Mouse (Mus musculus) cerebellum, adult 8-10 months (tissue): ENCODE data around the gene Marf1.
"Not testable (repeated sequence)": the region's sequence is repeated elsewhere in the genome, so short reads cannot be mapped to it uniquely, and the experiment has no call there.

Experiments
- DNase-seq: peaks from one replicate; pipeline ENCODE4 v3.0.0; 2022

Marf1 gene

GRCm38 (mm10) chr16:14162988-14163416 lies at the start of gene Marf1, which contains the start of gene Nde1:
Marf1 (minus strand) TSS chr16:14163351.
Nde1 (plus strand) TSS chr16:14163275.
- DNase-seq, result peak; percentile 60

GRCm38 (mm10) chr16:14198798-14199197 lies 35.6 kb upstream of the Marf1 start:
- DNase-seq, result no peak

GRCm38 (mm10) chr16:14195427-14195826 lies 32.3 kb upstream of the Marf1 start:
- peak; percentile 39 for DNase-seq

DNA sequence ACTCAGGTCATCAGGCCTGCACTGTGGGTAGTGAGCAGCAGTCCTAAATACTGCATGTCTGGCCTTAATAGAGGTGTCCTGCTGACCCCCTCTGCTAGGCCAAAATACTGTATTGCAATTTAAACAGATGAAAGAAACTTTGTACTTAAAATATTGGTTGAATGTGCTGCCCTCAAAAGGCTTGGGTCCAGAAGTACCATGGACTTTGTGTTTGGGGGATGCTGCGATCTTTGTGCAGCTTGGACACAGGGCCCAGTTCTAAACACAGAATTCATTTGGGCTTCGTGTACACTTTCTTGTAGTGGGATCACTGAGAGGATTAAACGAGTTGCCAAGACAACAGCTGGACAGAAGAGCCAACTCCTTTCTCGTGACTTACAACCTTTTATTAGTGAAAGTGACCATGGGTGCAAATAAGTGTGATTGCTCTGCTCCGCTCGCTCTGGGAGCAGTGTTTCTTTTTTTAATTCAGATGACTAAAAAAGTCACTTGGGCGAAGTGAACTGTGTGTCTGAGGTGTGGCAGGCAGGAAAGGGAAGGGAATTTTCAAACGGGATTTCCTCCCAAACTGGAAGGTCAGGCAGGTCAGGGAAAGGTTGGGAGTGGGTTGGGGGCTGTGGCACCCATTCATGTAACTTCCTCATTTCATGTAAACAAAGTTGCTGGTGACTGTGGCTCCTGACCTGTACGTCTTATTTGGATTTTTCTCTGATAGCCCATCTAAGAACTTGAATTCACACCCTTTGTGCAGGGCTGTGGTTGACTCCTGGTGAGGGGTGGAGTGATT lies 31.2 kb upstream of the Marf1 start:
- no peak for DNase-seq

GRCm38 (mm10) chr16:14185516-14185915 lies 22.4 kb upstream of the Marf1 start:
- DNase-seq, result no peak

DNA sequence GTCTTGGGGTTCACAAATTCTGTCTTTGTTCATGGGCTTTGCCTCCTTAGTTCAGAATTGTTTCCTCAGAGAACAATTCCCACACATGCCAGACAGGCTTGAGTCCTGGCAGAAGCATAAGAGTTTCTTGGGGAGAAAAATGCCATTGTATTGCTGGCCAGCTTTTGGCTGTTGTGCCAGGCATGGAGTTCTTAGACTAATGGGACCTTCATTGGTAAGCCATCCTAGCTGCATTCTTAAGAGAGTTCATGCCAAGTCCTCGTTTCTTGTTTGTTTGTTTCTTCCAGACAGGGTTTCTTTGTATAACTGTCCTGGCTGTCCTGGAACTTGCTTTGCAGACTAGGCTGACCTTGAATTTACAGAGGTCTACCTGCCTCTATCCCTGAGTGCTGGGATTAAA lies 20.7 kb upstream of the Marf1 start:
- DNase-seq, result no peak

DNA sequence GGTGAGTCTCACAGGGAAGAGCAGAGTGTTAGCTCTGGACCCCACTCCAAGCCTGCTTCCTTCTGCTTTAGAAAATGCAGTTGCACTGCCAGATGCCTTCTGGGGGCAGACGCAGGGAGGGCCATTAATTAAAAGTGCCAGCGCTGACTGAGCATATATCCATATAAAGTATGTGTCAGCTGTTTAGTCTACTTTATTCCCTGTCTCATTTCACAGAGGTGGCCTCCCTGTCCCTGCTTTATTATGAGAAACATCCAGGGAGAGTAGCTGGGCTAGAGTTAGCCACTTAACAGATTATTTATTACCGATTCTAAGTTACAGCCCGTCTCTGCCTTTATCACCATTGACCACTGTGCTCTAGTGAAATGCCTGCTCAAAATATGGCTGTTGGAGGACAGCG lies 19.2 kb upstream of the Marf1 start:
- DNase-seq, result no peak

DNA sequence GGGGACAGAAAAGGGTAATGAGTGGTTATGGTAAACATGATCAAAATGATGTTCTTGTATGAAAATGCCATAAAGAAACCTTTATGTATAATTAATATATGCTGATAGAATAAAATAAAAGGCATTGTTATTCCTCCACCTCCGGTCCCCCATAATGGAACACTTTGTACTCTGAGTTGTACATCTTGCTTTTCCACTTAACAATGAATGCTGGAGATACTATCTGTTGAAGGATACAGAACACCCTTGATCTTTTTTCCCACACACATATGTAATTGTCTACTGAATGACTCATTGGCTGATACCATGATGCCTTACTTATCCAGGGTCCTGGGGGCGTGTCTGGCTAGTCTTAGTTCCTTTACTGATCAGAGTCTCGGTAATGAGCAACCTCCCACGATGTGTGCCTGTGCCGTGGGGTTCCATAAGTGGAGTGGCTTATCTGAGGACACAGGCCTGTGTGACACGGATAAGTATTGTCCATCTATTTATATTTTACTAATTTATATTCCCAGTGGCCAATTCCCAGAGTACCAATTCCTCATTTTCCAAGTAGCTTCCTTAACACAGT lies 17.1 kb upstream of the Marf1 start:
- no peak for DNase-seq

DNA sequence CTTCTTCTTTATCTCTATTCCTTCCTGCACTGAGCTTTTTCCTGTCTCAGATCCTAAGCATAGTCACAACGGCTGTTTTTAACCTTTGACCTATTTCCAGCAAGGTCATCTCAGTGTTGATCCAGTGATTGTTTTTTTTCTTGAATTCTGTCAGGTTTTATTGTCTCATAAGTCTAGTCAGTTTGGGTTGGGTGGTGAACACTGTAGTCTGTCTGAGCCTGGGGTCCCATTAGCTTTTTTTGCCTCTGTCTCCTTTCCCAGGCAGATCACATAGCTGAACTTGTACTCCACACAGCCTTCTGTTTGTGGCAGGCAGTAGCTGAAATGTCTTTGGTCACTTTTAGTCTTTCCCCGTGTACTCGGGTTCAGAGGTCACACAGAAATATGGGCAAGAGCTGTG lies 14.9 kb upstream of the Marf1 start:
- no peak for DNase-seq

- DNase-seq, result no peak
Observed at GRCm38 (mm10) chr16:14169706-14170105, 6.6 kb upstream of the Marf1 start.

DNA sequence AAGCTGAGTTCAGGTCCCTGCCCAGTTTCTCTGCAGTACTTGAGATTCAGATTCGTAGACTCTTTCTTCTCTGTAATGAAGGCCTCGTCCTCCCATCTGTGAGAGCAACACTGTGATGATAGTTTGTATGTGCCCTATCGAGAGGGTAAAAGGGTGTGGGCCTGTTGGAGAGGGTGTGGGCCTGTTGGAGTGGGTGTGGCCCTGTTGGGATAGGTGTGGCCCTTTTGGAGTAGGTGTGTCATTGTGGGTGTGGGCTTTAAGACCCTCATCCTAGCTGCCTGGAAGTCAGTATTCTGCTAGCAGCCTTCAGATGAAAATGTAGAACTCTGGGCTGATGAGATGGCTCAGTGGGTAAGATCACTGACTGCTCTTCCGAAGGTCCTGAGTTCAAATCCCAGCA lies 3.3 kb upstream of the Marf1 start:
- no peak for DNase-seq

GRCm38 (mm10) chr16:14163731-14164130 lies 580 bp upstream of the Marf1 start:
- DNase-seq, result no peak

GRCm38 (mm10) chr16:14160941-14161340 lies 2.2 kb downstream of the Marf1 start:
- DNase-seq, result no peak

DNA sequence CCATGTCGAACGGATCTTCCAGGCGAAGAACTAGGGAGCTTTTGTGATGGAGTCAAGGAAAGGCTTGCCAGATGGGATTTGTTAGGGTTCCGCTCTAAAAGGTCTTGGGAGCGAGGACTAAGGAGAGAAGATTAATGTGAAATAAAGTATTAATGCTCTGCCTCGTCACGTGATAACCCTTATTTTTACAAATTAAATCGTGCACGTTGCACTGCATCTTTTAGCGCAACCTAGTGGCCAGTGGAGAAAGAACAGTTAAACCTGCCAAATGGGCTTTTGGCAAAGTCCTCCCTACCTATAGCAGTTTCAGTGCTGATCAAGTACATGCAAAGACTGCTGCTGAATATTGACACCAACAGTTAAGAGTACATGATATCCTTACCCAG lies 3.4 kb downstream of the Marf1 start:
- DNase-seq, result peak; percentile 86

GRCm38 (mm10) chr16:14158936-14159745 lies 4.0 kb downstream of the Marf1 start:
- DNase-seq, result peak; percentile 99

DNA sequence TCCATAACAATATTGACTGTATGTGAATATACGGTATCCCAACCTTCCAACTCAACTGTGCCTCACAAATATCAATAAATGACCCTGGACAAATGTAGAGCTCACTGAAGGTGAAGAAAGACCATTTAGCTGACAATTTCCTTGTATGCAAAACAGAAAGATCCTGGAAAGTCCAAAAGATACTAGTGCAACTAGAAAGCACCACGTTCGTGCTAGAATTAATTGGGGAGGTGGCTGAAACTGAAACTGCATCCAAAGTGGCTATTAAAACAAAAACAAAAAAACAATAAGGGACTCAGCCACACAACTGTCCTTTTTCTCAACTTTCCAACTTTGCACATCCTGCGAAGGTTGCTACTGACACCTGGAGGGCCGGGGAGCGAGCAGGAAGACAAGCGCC lies 4.6 kb downstream of the Marf1 start:
- DNase-seq, result no peak

DNA sequence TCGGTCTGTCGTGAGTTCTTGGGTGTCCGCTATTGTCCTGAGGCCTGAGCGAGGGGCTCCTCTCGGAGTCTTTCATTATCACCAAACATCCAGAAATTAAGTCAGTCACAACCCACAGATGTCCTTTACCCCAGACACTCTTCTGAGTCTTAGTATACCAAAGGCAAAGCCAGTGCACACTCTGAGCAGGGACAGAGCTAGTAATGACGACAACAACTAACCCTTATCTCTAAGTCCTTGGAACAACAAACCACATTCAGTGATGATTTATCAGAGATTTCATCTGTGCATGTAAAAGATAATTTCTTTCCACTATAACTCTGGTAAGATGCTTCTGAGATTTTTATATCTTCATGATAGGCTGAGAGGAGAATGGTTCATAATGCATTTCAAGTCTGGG lies 6.8 kb downstream of the Marf1 start:
- DNase-seq, result no peak

- not testable (repeated sequence) for DNase-seq
Observed at GRCm38 (mm10) chr16:14155638-14156037, 7.5 kb downstream of the Marf1 start.

DNA sequence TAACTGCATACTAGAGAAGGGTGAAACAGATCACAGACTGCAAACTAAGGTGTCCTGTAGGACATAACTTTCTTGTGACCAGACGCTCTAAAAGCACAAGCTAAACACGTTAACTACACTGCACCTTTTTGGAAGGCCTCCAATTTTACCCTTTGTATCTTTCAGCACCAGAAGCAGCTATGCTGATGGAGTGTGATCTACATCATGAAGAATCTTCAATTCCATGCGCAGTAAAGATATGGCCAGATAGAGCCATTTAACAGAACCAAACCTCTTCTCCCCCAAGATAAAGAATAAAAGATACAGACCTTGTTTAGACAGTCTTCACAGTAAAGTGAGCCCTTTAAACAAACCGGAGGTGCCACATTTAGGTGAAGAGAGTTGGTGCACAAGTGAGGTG lies 11.4 kb downstream of the Marf1 start:
- DNase-seq, result no peak

GRCm38 (mm10) chr16:14147712-14148111 lies 15.4 kb downstream of the Marf1 start:
- no peak for DNase-seq

- DNase-seq, result no peak
Observed at GRCm38 (mm10) chr16:14143298-14143697, 19.9 kb downstream of the Marf1 start.

- DNase-seq, result no peak
Observed at GRCm38 (mm10) chr16:14139106-14139505, 24.0 kb downstream of the Marf1 start.

- no peak for DNase-seq
Observed at GRCm38 (mm10) chr16:14137976-14138561, 25.1 kb downstream of the Marf1 start.
